Mouse (Mus musculus) heart, embryonic 11.5 days (tissue): Measurements from ENCODE around the gene 9130213A22Rik. TPM values are rescaled to one million over a fixed set of nuclear protein-coding genes. Genes with fewer than 3 reads are reported as not detected.
A peak's percentile ranks its signal among the peaks of the same experiment; 100 is the strongest.

ENCODE experiments used
- ATAC-seq: fragments of 200-750 bp; cut with Nextera tagmentation; replicated peaks from 2 replicates; pipeline ENCODE4 v1.8.0; 2017; ENCODE audit warnings: moderate library complexity; ENCODE audit not compliant: insufficient number of reproducible peaks, low FRiP score, low TSS enrichment
- H3K27ac ChIP-seq: fragments of 300-500 bp; sonication (generic); 2 replicates; pipeline ENCODE4 v1.5.1; 2014; ENCODE audit warnings: mild to moderate bottlenecking, low read depth, low read length
- H3K27me3 ChIP-seq: fragments of 300-500 bp; sonication (generic); 2 replicates; pipeline ENCODE4 v1.6.1; 2014; ENCODE audit warnings: mild to moderate bottlenecking, low read length, mixed read lengths; ENCODE audit not compliant: control insufficient read depth, insufficient read depth
- H3K36me3 ChIP-seq: fragments of 300-500 bp; sonication (generic); 2 replicates; pipeline ENCODE4 v1.6.1; 2014; ENCODE audit warnings: mild to moderate bottlenecking, low read length, moderate library complexity, mixed read lengths; ENCODE audit not compliant: control insufficient read depth, insufficient read depth
- H3K4me1 ChIP-seq: fragments of 300-500 bp; sonication (generic); 2 replicates; pipeline ENCODE4 v1.6.1; 2014; ENCODE audit warnings: low read length; ENCODE audit not compliant: control insufficient read depth, insufficient read depth
- H3K4me2 ChIP-seq: fragments of 300-500 bp; sonication (generic); 2 replicates; pipeline ENCODE4 v1.6.1; 2014; ENCODE audit warnings: mild to moderate bottlenecking, moderate library complexity
- H3K4me3 ChIP-seq: fragments of 300-500 bp; sonication (generic); 2 replicates; pipeline ENCODE4 v1.5.1; 2014; ENCODE audit warnings: low read depth, low read length
- H3K9ac ChIP-seq: fragments of 300-500 bp; sonication (generic); 2 replicates; pipeline ENCODE4 v1.6.1; 2014; ENCODE audit warnings: mild to moderate bottlenecking, low read depth, low read length, moderate library complexity
- H3K9me3 ChIP-seq: fragments of 300-500 bp; sonication (generic); replicated peaks from 2 replicates; pipeline ENCODE4 v1.6.1; 2016; ENCODE audit warnings: low read length; ENCODE audit not compliant: control insufficient read depth
- WGBS: fragments of 180-500 bp; shearing (Covaris S2); extraction: QIAGEN DNeasy Blood & Tissue Kit; methylation state at CpG from one replicate; pipeline ENCODE4 v1.1.7; 2014; ENCODE audit not compliant: insufficient replicate concordance; 5-methylcytosine and 5-hydroxymethylcytosine counted together
- polyA plus RNA-seq: library from polyadenylated mRNA; unstranded; fragments of >200 nt; fragmentation: Nextera tagmentation; extraction: Ambion mirVana; gene quantifications from 2 replicates; pipeline ENCODE4 v1.2.1, GENCODE M21; 2014

The 9130213A22Rik gene
- polyA plus RNA-seq, 1 experiment from 2014 or later: 0.49 TPM

DNA sequence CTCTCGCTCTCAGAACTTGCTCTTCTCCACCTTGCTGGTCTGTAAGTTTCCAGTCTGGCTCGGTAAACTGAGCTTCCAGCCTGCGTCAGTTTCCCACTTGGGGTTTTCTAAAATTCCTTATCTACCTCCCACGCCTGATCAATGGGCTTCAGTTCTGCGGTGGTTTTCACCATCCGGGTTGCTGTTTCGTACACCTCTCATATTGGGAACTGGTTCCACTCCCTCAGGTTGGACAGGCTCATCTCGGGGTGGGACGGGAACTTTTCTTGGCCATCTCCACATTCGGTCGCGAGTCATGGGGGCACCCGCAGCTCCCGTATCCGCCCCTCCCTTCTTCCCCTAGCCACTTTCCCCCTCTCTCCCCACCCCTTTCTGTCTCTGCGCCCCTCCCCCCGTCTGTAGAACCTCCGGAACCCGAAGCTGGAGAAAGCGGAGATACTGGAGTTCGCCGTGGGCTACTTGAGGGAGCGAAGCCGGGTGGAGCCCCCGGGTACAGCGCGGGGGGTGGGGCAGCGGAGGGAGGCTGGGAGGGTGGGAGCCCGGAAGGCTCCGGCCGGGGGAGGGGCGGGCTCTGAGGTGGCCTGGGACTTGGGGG, 551 bp downstream of the 9130213A22Rik start:
- H3K36me3 ChIP-seq: no peaks in the 10 kb centered on the region
- no peak; the same call in 1 of the 2 replicates for ATAC-seq
- peak overlapping the region; percentile 78 for H3K4me3 ChIP-seq
- no peaks in the 10 kb centered on the region for H3K27me3 ChIP-seq
- peak overlapping the region; percentile 82 for H3K4me2 ChIP-seq
- H3K9ac ChIP-seq: peak overlapping the region; percentile 74
- peaks cover 28% of the 10 kb centered on the region for H3K4me1 ChIP-seq
- peak overlapping the region; percentile 85 for H3K27ac ChIP-seq
- H3K9me3 ChIP-seq: no peaks in the 10 kb centered on the region
- WGBS: 1% methylated on average over 28 of the region's 32 CpGs

DNA sequence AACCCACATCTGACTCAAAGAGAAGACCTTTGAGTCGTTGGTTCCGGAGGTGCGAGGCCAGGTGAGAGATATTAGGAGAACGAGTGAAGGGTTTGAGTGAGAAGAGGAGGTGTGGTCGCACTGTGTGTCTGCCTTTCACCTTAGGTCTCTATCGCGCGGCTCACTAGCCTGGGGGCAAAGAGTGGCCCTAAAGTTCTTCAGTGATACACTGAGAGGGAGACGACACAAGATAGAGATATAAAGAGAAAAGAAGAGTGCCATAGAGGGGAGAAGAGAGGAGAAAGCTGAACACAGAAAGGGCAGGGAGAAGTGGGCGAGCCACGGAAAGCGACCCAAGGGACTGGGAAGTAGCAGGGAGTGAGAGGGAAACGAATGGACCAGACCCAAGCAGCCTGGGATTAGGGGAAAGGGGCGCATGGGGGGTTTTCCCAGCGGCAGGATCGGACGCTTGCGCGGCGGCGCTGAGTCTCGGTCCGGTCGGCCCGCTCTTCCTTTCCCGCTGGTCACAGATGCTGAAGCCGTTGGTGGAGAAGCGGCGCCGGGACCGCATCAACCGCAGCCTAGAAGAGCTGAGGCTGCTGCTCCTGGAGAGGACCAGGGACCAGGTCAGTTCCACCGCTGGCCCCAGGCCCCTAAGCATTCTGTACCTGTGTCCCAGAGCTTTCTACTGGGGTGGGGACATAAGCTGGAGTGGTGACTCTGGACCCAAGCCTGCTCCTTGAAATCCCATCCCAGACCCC, 1.2 kb downstream of the 9130213A22Rik start:
- ATAC-seq: no peak
- Histone ChIP-seq H3K36me3 (no peaks in the 10 kb centered on the region), H3K27me3 (no peaks in the 10 kb centered on the region), H3K4me3 (peak overlapping the region; percentile 78), H3K4me1 (peaks cover 26% of the 10 kb centered on the region), H3K9ac (peak overlapping the region; percentile 74), H3K4me2 (peak overlapping the region; percentile 82), H3K27ac (no peak overlapping the region), H3K9me3 (no peaks in the 10 kb centered on the region)
- under 1% methylated on average over 29 of the region's 33 CpGs for WGBS

DNA sequence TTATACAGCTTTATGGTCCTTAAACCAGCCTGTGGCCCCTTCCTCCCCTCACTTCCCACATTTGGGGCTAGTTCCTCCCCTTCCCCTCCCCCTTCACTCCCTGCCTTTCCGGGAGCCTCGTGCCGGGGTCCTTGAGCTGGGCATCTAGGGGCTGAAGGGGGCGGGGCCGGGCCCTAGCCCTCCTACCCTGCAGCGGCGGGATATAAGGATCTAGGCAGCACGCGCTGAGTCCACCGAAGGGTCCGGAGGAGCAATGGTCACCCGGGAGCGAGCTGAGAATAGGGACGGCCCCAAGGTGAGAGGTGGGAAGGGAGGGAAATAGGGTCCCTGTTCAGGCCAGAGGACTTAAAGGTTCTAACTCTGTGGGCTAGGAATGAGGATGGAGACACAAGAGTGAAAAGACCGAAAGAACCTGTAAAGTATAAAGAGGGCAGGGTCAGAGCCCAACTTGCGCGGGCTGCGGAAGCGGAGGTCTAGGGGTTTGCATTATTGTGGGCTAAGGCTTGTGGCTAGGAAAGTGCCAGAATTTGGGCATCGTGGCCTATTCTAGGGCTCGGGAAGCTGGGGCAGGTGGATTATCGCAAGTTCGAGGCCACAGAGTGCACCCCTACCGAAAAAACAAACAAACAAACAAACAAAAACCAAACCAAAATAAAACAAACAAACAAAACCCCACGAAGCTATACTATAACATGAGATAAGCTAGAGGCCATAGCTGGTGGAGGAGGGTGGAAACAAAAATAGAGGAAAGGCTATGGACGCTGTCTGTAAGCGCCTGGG, 2.0 kb downstream of the 9130213A22Rik start, which contains the start of gene Hes7:
Gene Hes7, plus strand, starts transcription at position 184 of the 780 bp plus-strand sequence.
- Histone ChIP-seq H3K9me3 (no peaks in the 10 kb centered on the region), H3K9ac (peak within 1 kb of the TSS; percentile 74), H3K4me3 (peak within 1 kb of the TSS; percentile 78), H3K27ac (no peak within 1 kb of the TSS), H3K27me3 (no peaks in the 10 kb centered on the region), H3K36me3 (no peaks in the 10 kb centered on the region), H3K4me1 (peaks cover 21% of the 10 kb centered on the region), H3K4me2 (peak within 1 kb of the TSS; percentile 82)
- WGBS: 2% methylated on average over 27 of the region's 27 CpGs
- no peak for ATAC-seq

- 29% methylated on average over 14 of the region's 14 CpGs for WGBS
- Histone ChIP-seq H3K4me3 (peak overlapping the region; percentile 78), H3K4me2 (peak overlapping the region; percentile 82), H3K4me1 (peaks cover 21% of the 10 kb centered on the region), H3K9ac (no peak overlapping the region), H3K27me3 (no peaks in the 10 kb centered on the region), H3K36me3 (no peaks in the 10 kb centered on the region), H3K27ac (no peak overlapping the region), H3K9me3 (no peaks in the 10 kb centered on the region)
- ATAC-seq: no peak
These were observed 2.8 kb downstream of the 9130213A22Rik start for GRCm38 (mm10) chr11:69119446-69120155.

DNA sequence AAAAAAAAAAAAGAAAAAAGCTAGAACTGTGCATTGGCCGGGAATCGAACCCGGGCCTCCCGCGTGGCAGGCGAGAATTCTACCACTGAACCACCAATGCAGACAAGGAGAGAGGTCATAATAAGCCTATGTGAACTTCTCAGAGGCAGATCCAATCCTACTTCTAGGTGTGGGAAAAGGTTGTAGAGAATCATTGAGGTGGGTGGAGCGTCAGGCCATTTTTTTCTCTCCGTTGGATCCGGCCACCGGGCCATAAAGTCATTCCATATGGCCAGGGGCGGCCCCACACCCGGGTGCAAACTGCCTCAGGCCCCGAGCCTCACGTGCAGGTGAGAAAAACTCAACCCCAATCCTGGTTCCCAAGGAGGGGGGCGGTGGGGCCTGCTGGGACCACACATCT, 3.6 kb downstream of the 9130213A22Rik start:
- Histone ChIP-seq H3K4me2 (peak overlapping the region; percentile 94), H3K36me3 (no peaks in the 10 kb centered on the region), H3K4me3 (peak overlapping the region; percentile 78), H3K9me3 (no peaks in the 10 kb centered on the region), H3K9ac (no peak overlapping the region), H3K27me3 (no peaks in the 10 kb centered on the region), H3K27ac (no peak overlapping the region), H3K4me1 (peaks cover 21% of the 10 kb centered on the region)
- WGBS: under 1% methylated on average over 15 of the region's 15 CpGs
- no peak; the same call in 1 of the 2 replicates for ATAC-seq

- Histone ChIP-seq H3K9ac (peak overlapping the region; percentile 80), H3K4me1 (peaks cover 21% of the 10 kb centered on the region), H3K4me3 (peak overlapping the region; percentile 78), H3K27me3 (no peaks in the 10 kb centered on the region), H3K27ac (peak overlapping the region; percentile 85), H3K4me2 (peak overlapping the region; percentile 94), H3K36me3 (no peaks in the 10 kb centered on the region), H3K9me3 (no peaks in the 10 kb centered on the region)
- 0% methylated on average over 45 of the region's 45 CpGs for WGBS
- ATAC-seq: peak; percentile 17; the same call in 1 of the 2 replicates
These were observed 4.4 kb downstream of the 9130213A22Rik start for GRCm38 (mm10) chr11:69117737-69118695.

DNA sequence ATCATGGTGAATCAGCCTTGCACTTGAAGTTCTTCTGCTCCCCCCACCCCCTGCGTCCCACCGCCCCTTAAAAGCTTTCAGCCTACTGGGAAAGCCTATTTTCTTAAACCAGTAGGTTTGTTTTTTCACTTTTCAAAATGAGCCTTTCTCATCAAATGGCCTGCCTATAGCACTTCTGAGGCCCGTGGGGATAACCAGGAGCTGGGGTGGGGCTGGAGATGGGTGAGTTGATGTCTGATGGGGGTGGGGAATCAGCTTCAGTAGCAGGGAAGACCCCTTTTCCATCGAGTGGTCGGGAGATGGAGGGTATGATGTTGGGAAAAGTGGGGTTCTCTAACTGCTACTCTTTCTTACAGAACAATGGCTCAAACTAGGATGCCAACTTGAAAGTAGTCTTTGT, 5.5 kb downstream of the 9130213A22Rik start:
- no peaks in the 10 kb centered on the region for H3K36me3 ChIP-seq
- H3K4me1 ChIP-seq: peaks cover 27% of the 10 kb centered on the region
- no peak overlapping the region for H3K27ac ChIP-seq
- no peak for ATAC-seq
- 51% methylated on average over 5 of the region's 5 CpGs for WGBS
- H3K27me3 ChIP-seq: 0 out of 2 replicates have a peak, but pooled peaks cover 2% of the 10 kb centered on the region
- no peak overlapping the region for H3K9ac ChIP-seq
- peak overlapping the region; percentile 94 for H3K4me2 ChIP-seq
- peak overlapping the region; percentile 0; the same call in 1 of the 2 replicates for H3K4me3 ChIP-seq
- H3K9me3 ChIP-seq: no peaks in the 10 kb centered on the region
